12 mouse cellular contexts compared by ENCODE assay signal in the genomic region with DNA sequence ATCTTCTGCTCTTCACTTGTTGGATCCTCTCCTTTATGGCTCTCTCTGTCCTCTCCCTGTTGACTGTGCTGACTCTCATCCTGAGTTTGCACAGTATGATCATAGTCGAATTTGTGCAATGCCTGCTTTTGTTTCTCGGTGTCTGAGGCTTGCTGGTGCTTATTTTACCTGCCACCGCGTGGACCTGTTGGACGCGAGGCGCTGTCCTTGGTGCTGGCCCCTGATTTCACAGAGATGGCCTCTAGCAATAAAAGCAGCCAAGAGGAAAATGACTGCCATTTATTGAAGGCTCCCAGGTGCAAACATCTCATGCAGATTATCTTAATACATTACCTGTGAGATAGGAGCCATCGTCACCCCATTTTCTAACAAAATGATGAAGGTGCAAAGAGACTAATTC. TPM values are rescaled to one million over a fixed set of nuclear protein-coding genes. Genes with fewer than 3 reads are reported as not detected.
DNase-seq lines count a peak whose midpoint lies in the region; ATAC-seq and TF ChIP-seq lines count a peak whose summit lies in the region.
"Had no signal": no experiment of that assay in that cellular context is flagged by ENCODE, and none has a peak within 500 bp of the region (broad histone marks: within the 10 kb centered on the region; RNA-seq: fewer than 3 reads in every experiment).

No protein-coding gene starts in this region.

- H3K27ac ChIP-seq in kidney, postnatal 0 days: no peak overlapping the region
- H3K27ac ChIP-seq in embryonic facial prominence, embryonic 14.5 days (replicated peaks; ENCODE audit: low read depth, low read length): no peak overlapping the region
- H3K27ac ChIP-seq: liver, embryonic 13.5 days had no signal

- H3K9ac ChIP-seq in kidney, postnatal 0 days (ENCODE audit: low read depth, low read length): no peak overlapping the region
- no peak overlapping the region for H3K9ac ChIP-seq in embryonic facial prominence, embryonic 14.5 days (ENCODE audit: low read depth, low read length)
- H3K9ac ChIP-seq: liver, embryonic 13.5 days had no signal

- no peaks in the 10 kb centered on the region for H3K36me3 ChIP-seq in kidney, postnatal 0 days (ENCODE audit: insufficient read depth, low read length)
- no peaks in the 10 kb centered on the region for H3K36me3 ChIP-seq in embryonic facial prominence, embryonic 14.5 days (ENCODE audit: control insufficient read depth, insufficient read depth, low read length)

- H3K9me3 ChIP-seq in kidney, postnatal 0 days (replicated peaks; ENCODE audit: low read length): no peaks in the 10 kb centered on the region
- H3K9me3 ChIP-seq in embryonic facial prominence, embryonic 14.5 days (ENCODE audit: control insufficient read depth, low read length): no peaks in the 10 kb centered on the region
- H3K9me3 ChIP-seq: liver, embryonic 13.5 days had no signal

- H3K4me3 ChIP-seq in kidney, postnatal 0 days (replicated peaks; ENCODE audit: low read depth, low read length): no peak overlapping the region
- no peak overlapping the region for H3K4me3 ChIP-seq in embryonic facial prominence, embryonic 14.5 days (ENCODE audit: low read depth, low read length)
- H3K4me3 ChIP-seq: liver, embryonic 13.5 days had no signal

- WGBS in kidney, postnatal 0 days: 13% methylated on average over 8 of the region's 8 CpGs
- 20% methylated on average over 8 of the region's 8 CpGs for WGBS in embryonic facial prominence, embryonic 14.5 days

- no peak for ATAC-seq in kidney, postnatal 0 days (replicated peaks; ENCODE audit: low FRiP score, low read depth)
- ATAC-seq in embryonic facial prominence, embryonic 14.5 days (ENCODE audit: low read depth): no peak
- ATAC-seq: midbrain, embryonic 16.5 days; Patski had no signal

- no peak overlapping the region for H3K4me2 ChIP-seq in kidney, postnatal 0 days (ENCODE audit: low read length)
- H3K4me2 ChIP-seq in embryonic facial prominence, embryonic 14.5 days (ENCODE audit: low read depth, low read length): no peak overlapping the region
- H3K4me2 ChIP-seq: liver, embryonic 13.5 days had no signal

- DNase-seq in kidney, postnatal 0 days (ENCODE audit: low spot score): peak; percentile 47
- no peak for DNase-seq in kidney, adult 11 months
- DNase-seq in 3T3-L1 (ENCODE audit: low read depth, low spot score) (peak; percentile 26), ES-CJ7 (ENCODE audit: low read depth, low spot score) (peak; percentile 15)
- peak; percentile 42 for DNase-seq in embryonic facial prominence, embryonic 14.5 days (ENCODE audit: low spot score)
- no peak for DNase-seq in left cerebral cortex, adult 8-10 months (ENCODE audit: low spot score in 2 of 2)
- no peak for DNase-seq in left cerebral cortex, postnatal 36 days (ENCODE audit: low spot score in 2 of 2)
- DNase-seq: liver, embryonic 13.5 days; thymus, adult 2 months had no signal

- TF ChIP-seq CTCF in kidney, postnatal 0 days (IDR thresholded peaks at IDR 0.05; ENCODE audit: low read depth): no peak

- no peaks in the 10 kb centered on the region for H3K27me3 ChIP-seq in kidney, postnatal 0 days (ENCODE audit: insufficient read depth, low read length)
- no peaks in the 10 kb centered on the region for H3K27me3 ChIP-seq in embryonic facial prominence, embryonic 14.5 days (replicated peaks; ENCODE audit: control insufficient read depth, insufficient read depth, low read length)
- H3K27me3 ChIP-seq: liver, embryonic 13.5 days had no signal

- no peaks in the 10 kb centered on the region for H3K4me1 ChIP-seq in kidney, postnatal 0 days (replicated peaks; ENCODE audit: insufficient read depth, low read length)
- H3K4me1 ChIP-seq in embryonic facial prominence, embryonic 14.5 days (ENCODE audit: control insufficient read depth, insufficient read depth, low read length): no peaks in the 10 kb centered on the region
- H3K4me1 ChIP-seq: liver, embryonic 13.5 days had no signal

- intact Hi-C loops in left cerebral cortex, postnatal 36 days (cut with DNase I): no loop called here

RNA-seq across cellular contexts. Expression of a gene that starts 37.5 kb away (rescaled TPM):
- polyA plus RNA-seq in kidney, postnatal 0 days (2015; fragmentation: Nextera tagmentation; extraction: Ambion mirVana): 18.1 and 19.7 TPM in 2 replicates
- 40.6 and 46.2 TPM in 2 replicates for polyA plus RNA-seq in embryonic facial prominence, embryonic 14.5 days (2014; fragmentation: Nextera tagmentation; extraction: Ambion mirVana)
- 10 to 100 TPM; 53.4 to 61.2 (median 59.0) TPM for total RNA-seq in left cerebral cortex, adult 8-10 months (2022)
- total RNA-seq in left cerebral cortex, postnatal 36 days (2021): 10 to 100 TPM; 63.0 to 70.7 TPM

RNA-seq across cellular contexts. Expression of a gene that starts 58.0 kb away (rescaled TPM):
- 21.6 and 24.3 TPM in 2 replicates for polyA plus RNA-seq in kidney, postnatal 0 days (2015; fragmentation: Nextera tagmentation; extraction: Ambion mirVana)
- not detected in 2 replicates for polyA plus RNA-seq in embryonic facial prominence, embryonic 14.5 days (2014; fragmentation: Nextera tagmentation; extraction: Ambion mirVana)
- not detected for total RNA-seq in left cerebral cortex, adult 8-10 months (2022)
- not detected for total RNA-seq in left cerebral cortex, postnatal 36 days (2021)
- polyA plus RNA-seq: heart, postnatal 0 days; midbrain, embryonic 16.5 days had no signal

Comparison
In these comparisons a context has a peak if more than half of its experiments do, and no peak if none do; other contexts are left out.
1. DNase-seq: peak in kidney, postnatal 0 days (single experiment), 3T3-L1 (single experiment), ES-CJ7 (single experiment) and embryonic facial prominence, embryonic 14.5 days (single experiment); none in kidney, adult 11 months (single experiment), left cerebral cortex, adult 8-10 months (0 of 2) and left cerebral cortex, postnatal 36 days (0 of 2).